Mouse (Mus musculus): ENCODE data around the gene Fbxo28. TPM values are rescaled to one million over a fixed set of nuclear protein-coding genes. Genes with fewer than 3 reads are reported as not detected.

Fbxo28 gene
- total RNA-seq (2012; rRNA removed) (13.3 and 16.3 TPM in 2 replicates), polyA plus RNA-seq (2012; ENCODE audit: insufficient read depth in 1 of 2, insufficient read length in 2 of 2, low read depth in 1 of 2, low replicate concordance in 2 of 2, missing spikeins in 1 of 2) (10 to 100 TPM; 17.2 to 72.5 TPM)

GRCm38 (mm10) chr1:182340821-182341781 lies at the start of gene Fbxo28:
Gene Fbxo28 (minus strand): TSS chr1:182341629.
- Histone ChIP-seq H3K27me3 (ENCODE audit: control insufficient read depth in 1 of 2, insufficient read depth in 2 of 2, low read length in 2 of 2) (no peaks in the 10 kb centered on the region), H3K27ac (ENCODE audit: control insufficient read depth, low read depth, low read length) (peak within 1 kb of the TSS; percentile 74), H3K9ac (ENCODE audit: control insufficient read depth, low read depth, low read length, poor library complexity, severe bottlenecking) (peak within 1 kb of the TSS; percentile 99), H3K79me2 (ENCODE audit: control insufficient read depth, insufficient read depth, low read length, poor library complexity) (peaks cover 41% of the 10 kb centered on the region), H3K4me3 (ENCODE audit: control insufficient read depth in 1 of 2, insufficient read depth in 1 of 2, low read depth in 2 of 2, low read length in 2 of 2) (peak within 1 kb of the TSS; percentile 95 to 99), H3K9me3 (replicated peaks; ENCODE audit: insufficient read depth, low read length) (no peaks in the 10 kb centered on the region), H3K4me1 (ENCODE audit: control insufficient read depth in 1 of 2, insufficient read depth in 2 of 2, low read length in 2 of 2) (peaks cover 10 to 12% of the 10 kb centered on the region in 2 experiments), H3K36me3 (ENCODE audit: control insufficient read depth in 1 of 2, insufficient read depth in 2 of 2, low read length in 2 of 2) (peaks cover 0 to 16% of the 10 kb centered on the region in 2 experiments; a peak in 2 of 4 replicates)
- DNase-seq (ENCODE audit: low read depth, low spot score) = peak; percentile 95
- TF ChIP-seq BHLHE40 (IDR thresholded peaks at IDR 0.05; ENCODE audit: borderline replicate concordance, low read depth, low read length) (no peak), MYB (IDR thresholded peaks at IDR 0.05; ENCODE audit: low read depth, low read length) (no peak), ZKSCAN1 (IDR thresholded peaks at IDR 0.05; ENCODE audit: low read depth, low read length) (no peak), NELFE (IDR thresholded peaks at IDR 0.05; ENCODE audit: low read depth, low read length) (peak; percentile 82), KAT2A (conservative IDR thresholded peaks at IDR 0.05; ENCODE audit: low read depth, low read length) (no peak; the same call in 1 of the 2 replicates), CHD1 (IDR thresholded peaks at IDR 0.05; ENCODE audit: low read depth, low read length) (0 out of 2 replicates have a peak, but pooled peaks have one; percentile 13), USF2 (IDR thresholded peaks at IDR 0.05; ENCODE audit: borderline replicate concordance in 1 of 2, insufficient read depth in 1 of 2, low read depth in 1 of 2, low read length in 2 of 2) (no peak), POLR2AphosphoS2 (IDR thresholded peaks at IDR 0.05; ENCODE audit: low read length) (peak; percentile 76; the same call in 1 of the 2 replicates), RAD21 (IDR thresholded peaks at IDR 0.05; ENCODE audit: low read depth, low read length) (no peak), POLR2AphosphoS5 (IDR thresholded peaks at IDR 0.05; ENCODE audit: borderline replicate concordance, low read depth, low read length) (no peak), MXI1 (IDR thresholded peaks at IDR 0.05; ENCODE audit: low read depth, low read length) (peak; percentile 75), MAFK (IDR thresholded peaks at IDR 0.05; ENCODE audit: borderline replicate concordance, low read depth, low read length) (no peak), TAL1 (IDR thresholded peaks at IDR 0.05; ENCODE audit: low read length) (no peak), E2F4 (IDR thresholded peaks at IDR 0.05; ENCODE audit: borderline replicate concordance, low read depth, low read length) (no peak), EP300 (IDR thresholded peaks at IDR 0.05; ENCODE audit: low read depth in 1 of 2, low read length in 2 of 2) (peak in 1 of 2 experiments; percentile 18; a peak in 1 of 4 replicates), MAZ (IDR thresholded peaks at IDR 0.05; ENCODE audit: low read depth, low read length) (peak; percentile 98), MAX (IDR thresholded peaks at IDR 0.05; ENCODE audit: low read length) (0 out of 2 replicates have a peak, but pooled peaks have one; percentile 32), HCFC1 (IDR thresholded peaks at IDR 0.05; ENCODE audit: low read depth, low read length) (peak; percentile 82), SMC3 (IDR thresholded peaks at IDR 0.05; ENCODE audit: low read depth, low read length) (no peak), UBTF (IDR thresholded peaks at IDR 0.05; ENCODE audit: borderline replicate concordance, insufficient read depth, low read depth, low read length) (no peak), TCF12 (IDR thresholded peaks at IDR 0.05; ENCODE audit: low read depth, low read length) (peak; percentile 83), JUND (IDR thresholded peaks at IDR 0.05; ENCODE audit: low read depth, low read length) (no peak), ZMIZ1 (IDR thresholded peaks at IDR 0.05; ENCODE audit: low read depth, low read length) (0 out of 2 replicates have a peak, but pooled peaks have one; percentile 59), GABPA (IDR thresholded peaks at IDR 0.05; ENCODE audit: low read depth, low read length) (no peak), ZC3H11A (IDR thresholded peaks at IDR 0.05; ENCODE audit: low read depth, low read length) (no peak), GATA1 (IDR thresholded peaks at IDR 0.05; ENCODE audit: low read depth, low read length) (no peak), CHD2 (IDR thresholded peaks at IDR 0.05; ENCODE audit: low read length) (no peak), ETS1 (IDR thresholded peaks at IDR 0.05; ENCODE audit: low read depth, low read length) (peak; percentile 55), SIN3A (IDR thresholded peaks at IDR 0.05; ENCODE audit: low read length) (peak; percentile 88), MEF2A (IDR thresholded peaks at IDR 0.05; ENCODE audit: extremely low read depth, insufficient replicate concordance, low read depth, low read length, poor library complexity, severe bottlenecking) (no peak), POLR2A (IDR thresholded peaks at IDR 0.05; ENCODE audit: control insufficient read depth in 1 of 2, insufficient read depth in 1 of 2, low read depth in 1 of 2, low read length in 2 of 2, poor library complexity in 1 of 2) (peak; percentile 72 to 85), CTCF (IDR thresholded peaks at IDR 0.05 in 2 of 3, conservative IDR thresholded peaks at IDR 0.05 in 1 of 3; ENCODE audit: control insufficient read depth in 1 of 3, insufficient read depth in 1 of 3, low read depth in 2 of 3, low read length in 3 of 3, poor library complexity in 1 of 3, severe bottlenecking in 1 of 3) (no peak), TBP (IDR thresholded peaks at IDR 0.05; ENCODE audit: low read depth, low read length) (peak; percentile 80), RCOR1 (IDR thresholded peaks at IDR 0.05; ENCODE audit: low read depth, low read length) (no peak), ZNF384 (IDR thresholded peaks at IDR 0.05; ENCODE audit: low read depth, low read length) (no peak)

Measured in MEL (cell line).